Mouse (Mus musculus) heart, postnatal 0 days (tissue): ENCODE measurements around the gene Mars2. TPM values are rescaled to one million over a fixed set of nuclear protein-coding genes. Genes with fewer than 3 reads are reported as not detected.

Experiments used
- ATAC-seq: fragments of 200-750 bp; cut with Nextera tagmentation; 2 replicates; pipeline ENCODE4 v1.8.0; 2017; ENCODE audit warnings: low read depth, moderate number of reproducible peaks, moderate library complexity; ENCODE audit not compliant: insufficient read depth
- DNase-seq: peaks from one replicate; pipeline ENCODE4 v3.0.0-alpha.2; 2016; ENCODE audit warnings: low spot score
- H3K27ac ChIP-seq: fragments of 300-500 bp; sonication (generic); 2 replicates; pipeline ENCODE4 v1.5.1; 2014; ENCODE audit warnings: low read depth, mild to moderate bottlenecking
- H3K27me3 ChIP-seq: fragments of 300-500 bp; sonication (generic); 2 replicates; pipeline ENCODE4 v1.6.1; 2014; ENCODE audit warnings: low read length, mixed read lengths; ENCODE audit not compliant: control insufficient read depth, insufficient read depth
- H3K36me3 ChIP-seq: fragments of 300-500 bp; sonication (generic); replicated peaks from 2 replicates; pipeline ENCODE4 v1.6.1; 2014; ENCODE audit warnings: low read length, mixed read lengths; ENCODE audit not compliant: control insufficient read depth, insufficient read depth
- H3K4me1 ChIP-seq: fragments of 300-500 bp; sonication (generic); 2 replicates; pipeline ENCODE4 v1.6.1; 2014; ENCODE audit warnings: antibody characterized with exemption; ENCODE audit not compliant: control insufficient read depth, insufficient read depth
- H3K4me2 ChIP-seq: fragments of 300-500 bp; sonication (generic); 2 replicates; pipeline ENCODE4 v1.6.1; 2014; ENCODE audit warnings: low read depth, mild to moderate bottlenecking, low read length, moderate library complexity
- H3K4me3 ChIP-seq: fragments of 300-500 bp; sonication (generic); 2 replicates; pipeline ENCODE4 v1.5.1; 2014; ENCODE audit warnings: low read depth, low read length
- H3K9ac ChIP-seq: fragments of 300-500 bp; sonication (generic); replicated peaks from 2 replicates; pipeline ENCODE4 v1.6.1; 2014; ENCODE audit warnings: low read depth, low read length, mixed read lengths
- H3K9me3 ChIP-seq: fragments of 300-500 bp; sonication (generic); replicated peaks from 2 replicates; pipeline ENCODE4 v1.6.1; 2016; ENCODE audit warnings: low read length; ENCODE audit not compliant: control insufficient read depth
- CTCF ChIP-seq: IDR thresholded peaks from 2 replicates; pipeline ENCODE4 v1.5.1; 2016; ENCODE audit warnings: antibody characterized with exemption, control low read depth, low read depth
- EP300 ChIP-seq: IDR thresholded peaks from 2 replicates; pipeline ENCODE4 v1.6.1; 2016; ENCODE audit warnings: antibody characterized with exemption, low read depth
- WGBS: fragments of 180-500 bp; shearing (Covaris S2); extraction: QIAGEN DNeasy Blood & Tissue Kit; methylation state at CpG from one replicate; pipeline ENCODE4 v1.1.7; 2014; 5-methylcytosine and 5-hydroxymethylcytosine counted together
- polyA plus RNA-seq: library from polyadenylated mRNA; unstranded; fragments of >200 nt; fragmentation: Nextera tagmentation; extraction: Ambion mirVana; gene quantifications from 2 replicates; pipeline ENCODE4 v1.2.1, GENCODE M21; 2015
- total RNA-seq: library from RNA; depleted of rRNA; stranded (reverse); fragments of >200 nt; gene quantifications from 2 replicates; pipeline ENCODE4 v1.2.3, GENCODE M21; 2014; ENCODE audit warnings: low replicate concordance; rRNA removed

Mars2 gene
- total and polyA plus RNA-seq, 2 experiments from 2014 or later: 2.9 to 5.1 TPM

DNA sequence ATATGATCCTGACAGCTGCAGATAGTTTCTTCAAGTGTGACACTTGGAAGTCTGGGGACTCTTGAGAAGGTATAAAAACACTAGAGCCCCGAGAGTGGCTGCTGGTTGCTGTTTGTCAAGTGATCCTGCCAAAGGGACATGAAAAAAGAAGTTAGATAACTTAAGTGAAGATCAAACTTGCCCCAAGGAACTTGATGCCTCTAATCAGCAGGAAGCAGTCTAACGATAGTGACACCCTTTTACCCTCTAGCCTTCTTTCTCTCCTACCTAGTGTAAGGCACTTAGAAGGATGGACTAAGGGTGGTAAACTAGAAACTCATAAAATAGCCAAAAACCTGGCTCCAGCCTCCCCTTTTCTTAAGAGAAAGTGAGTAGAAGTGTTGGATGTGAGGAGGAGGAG, 27.4 kb downstream of the Mars2 start:
- Histone ChIP-seq H3K4me1 (no peaks in the 10 kb centered on the region), H3K36me3 (no peaks in the 10 kb centered on the region), H3K9me3 (no peaks in the 10 kb centered on the region), H3K4me3 (no peak overlapping the region), H3K4me2 (no peak overlapping the region), H3K27me3 (no peaks in the 10 kb centered on the region), H3K9ac (no peak overlapping the region), H3K27ac (no peak overlapping the region)
- WGBS: 20% methylated on average over 2 of the region's 2 CpGs
- DNase-seq: no peak
- no peak for TF ChIP-seq CTCF
- TF ChIP-seq EP300: no peak
- no peak for ATAC-seq

DNA sequence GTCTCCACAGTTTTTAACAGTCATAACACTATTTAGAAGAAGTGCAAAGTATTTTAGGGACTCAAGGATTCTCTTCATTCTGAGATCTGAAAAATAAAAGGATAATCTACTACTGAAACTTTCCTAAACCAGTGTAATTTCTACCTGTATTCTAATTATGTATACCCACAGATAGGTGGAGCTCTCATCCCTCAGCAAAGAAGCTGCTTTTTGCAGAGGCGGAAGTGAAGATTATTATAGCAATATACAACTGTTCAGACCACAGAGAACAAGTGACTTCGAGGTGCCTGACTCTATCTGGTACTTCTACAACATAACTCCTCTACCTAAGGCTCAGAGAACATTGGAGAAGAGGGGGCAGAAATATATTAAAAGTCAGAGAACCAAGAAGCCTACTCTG, 28.5 kb downstream of the Mars2 start:
- 55% methylated on average over 2 of the region's 2 CpGs for WGBS
- DNase-seq (no peak), ATAC-seq (no peak)
- Histone ChIP-seq H3K9ac (no peak overlapping the region), H3K9me3 (no peaks in the 10 kb centered on the region), H3K27me3 (no peaks in the 10 kb centered on the region), H3K27ac (no peak overlapping the region), H3K36me3 (no peaks in the 10 kb centered on the region), H3K4me3 (no peak overlapping the region), H3K4me2 (no peak overlapping the region), H3K4me1 (no peaks in the 10 kb centered on the region)
- TF ChIP-seq EP300 (no peak), CTCF (peak; percentile 13; the same call in 1 of the 2 replicates)

DNA sequence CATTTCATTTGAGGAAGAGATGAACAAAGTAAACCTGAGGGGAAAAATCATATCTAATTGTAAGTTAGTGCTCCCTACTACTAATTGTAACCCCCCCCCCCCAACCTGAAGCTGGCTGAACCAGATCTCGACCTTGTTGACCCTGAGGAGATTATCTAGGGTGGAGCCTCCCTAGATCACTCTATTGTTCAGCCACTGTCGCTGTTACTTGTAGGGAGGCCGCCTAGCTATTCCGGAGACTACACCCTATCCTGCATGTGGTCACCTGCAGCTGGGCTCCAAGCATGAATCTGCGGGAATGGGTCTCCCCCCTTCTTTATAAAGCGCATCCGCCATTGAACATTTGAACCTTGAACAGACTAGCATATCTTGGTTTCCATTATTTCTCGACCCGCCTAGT, 42.1 kb downstream of the Mars2 start:
- TF ChIP-seq EP300 (no peak), CTCF (no peak)
- ATAC-seq (no peak), DNase-seq (no peak)
- H3K27ac ChIP-seq: no peak overlapping the region
- no peak overlapping the region for H3K9ac ChIP-seq
- 73% methylated on average over 9 of the region's 9 CpGs for WGBS
- no peaks in the 10 kb centered on the region for H3K4me1 ChIP-seq
- no peaks in the 10 kb centered on the region for H3K9me3 ChIP-seq
- H3K36me3 ChIP-seq: no peaks in the 10 kb centered on the region
- no peak overlapping the region for H3K4me3 ChIP-seq
- no peak overlapping the region for H3K4me2 ChIP-seq
- no peaks in the 10 kb centered on the region for H3K27me3 ChIP-seq

Other genes with a start within 250 kb of the Mars2 start
- gene Sf3b1, start 209.7 kb upstream of the Mars2 start, total RNA-seq: 118 and 119 TPM in 2 replicates
- 172 and 173 TPM in 2 replicates for gene Sf3b1, start 209.7 kb upstream of the Mars2 start, polyA plus RNA-seq
- 11.5 and 12.1 TPM in 2 replicates for gene Coq10b, start 184.4 kb upstream of the Mars2 start, total RNA-seq
- 28.9 and 32.2 TPM in 2 replicates for gene Coq10b, start 184.4 kb upstream of the Mars2 start, polyA plus RNA-seq
- 89.3 and 108 TPM in 2 replicates for gene Hspe1, start 149.0 kb upstream of the Mars2 start, total RNA-seq
- 350 and 362 TPM in 2 replicates for gene Hspe1, start 149.0 kb upstream of the Mars2 start, polyA plus RNA-seq
- 114 and 139 TPM in 2 replicates for gene Hspd1, start 148.9 kb upstream of the Mars2 start, total RNA-seq
- gene Hspd1, start 148.9 kb upstream of the Mars2 start, polyA plus RNA-seq: 394 and 397 TPM in 2 replicates
- 35.5 and 59.2 TPM in 2 replicates for gene Mob4, start 105.9 kb upstream of the Mars2 start, total RNA-seq
- 98.1 and 105 TPM in 2 replicates for gene Mob4, start 105.9 kb upstream of the Mars2 start, polyA plus RNA-seq
- 3.6 and 6.1 TPM in 2 replicates for gene Rftn2, start 10.4 kb upstream of the Mars2 start, total RNA-seq
- 7.2 TPM in 2 replicates for gene Rftn2, start 10.4 kb upstream of the Mars2 start, polyA plus RNA-seq
- not detected in 2 replicates for gene Boll, start 126.3 kb downstream of the Mars2 start, total RNA-seq
- not detected in 2 replicates for gene Boll, start 126.3 kb downstream of the Mars2 start, polyA plus RNA-seq
- gene Plcl1, start 168.7 kb downstream of the Mars2 start, total RNA-seq: 0.11 and 1.0 TPM in 2 replicates
- 0.85 and 1.2 TPM in 2 replicates for gene Plcl1, start 168.7 kb downstream of the Mars2 start, polyA plus RNA-seq